Mouse (Mus musculus) stomach, postnatal 0 days (tissue): Measurements from ENCODE around the gene Adcy1.

Source experiments
- CTCF ChIP-seq: IDR thresholded peaks from 2 replicates; pipeline ENCODE4 v1.5.1; 2016; ENCODE audit warnings: antibody characterized with exemption, low read depth, mild to moderate bottlenecking, moderate library complexity
- EP300 ChIP-seq: optimal IDR thresholded peaks from 2 replicates; pipeline ENCODE3; 2016; ENCODE audit warnings: antibody characterized with exemption

DNA sequence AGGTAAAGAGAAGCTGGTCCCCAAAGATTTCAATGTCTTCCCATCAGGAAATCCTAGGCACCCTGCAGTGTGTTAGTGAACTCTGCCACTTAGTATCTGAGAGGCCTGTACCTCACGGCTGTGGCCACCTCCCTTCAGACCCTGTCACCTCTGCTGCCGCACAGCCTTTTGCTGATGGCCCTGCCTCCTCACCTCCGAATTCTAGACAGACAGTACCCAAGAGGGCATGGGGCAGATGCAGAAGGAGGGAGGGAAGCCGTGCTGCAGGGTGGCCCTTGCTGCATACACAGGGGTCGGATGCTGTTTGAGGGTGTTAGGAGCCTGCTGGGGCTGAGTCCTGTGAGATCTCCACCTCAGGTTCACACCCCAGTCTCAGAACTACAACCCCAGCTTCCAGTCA, 2.6 kb downstream of the Adcy1 start:
- TF ChIP-seq CTCF (no peak), EP300 (no peak)
